In genomic region chr7:24612308-24612910, GRCm38 (mm10) we compare ENCODE assay signal across 8 mouse cellular contexts. TPM values are rescaled to one million over a fixed set of nuclear protein-coding genes. Genes with fewer than 3 reads are reported as not detected.
DNase-seq lines count a peak whose midpoint lies in the region; ATAC-seq and TF ChIP-seq lines count a peak whose summit lies in the region.
"Had no signal": no experiment of that assay in that cellular context is flagged by ENCODE, and none has a peak within 500 bp of the region (broad histone marks: within the 10 kb centered on the region; RNA-seq: fewer than 3 reads in every experiment).

No protein-coding gene starts in this region.

- H3K9me3 ChIP-seq in lung, embryonic 16.5 days (ENCODE audit: control insufficient read depth, low read length), result no peaks in the 10 kb centered on the region
- H3K9me3 ChIP-seq in forebrain, embryonic 13.5 days (replicated peaks), result no peaks in the 10 kb centered on the region
- H3K9me3 ChIP-seq in limb, embryonic 13.5 days, result no peaks in the 10 kb centered on the region

- peaks cover 31% of the 10 kb centered on the region for H3K27me3 ChIP-seq in lung, embryonic 16.5 days (ENCODE audit: control insufficient read depth, insufficient read depth, low read depth, low read length)
- H3K27me3 ChIP-seq in forebrain, embryonic 13.5 days, result peaks cover 57% of the 10 kb centered on the region
- peaks cover 68% of the 10 kb centered on the region for H3K27me3 ChIP-seq in limb, embryonic 13.5 days
- H3K27me3 ChIP-seq in splenic B cell, adult 2 months (ENCODE audit: control insufficient read depth, insufficient read depth, low read length, poor library complexity, severe bottlenecking), result no peaks in the 10 kb centered on the region

- DNase-seq in lung, adult 2 months, result no peak
- peak; percentile 45 for DNase-seq in splenic B cell, adult 2 months (ENCODE audit: low read depth, low spot score)
- DNase-seq in right cerebral cortex, adult 18-20 months, result no peak
- DNase-seq: left cerebral cortex, postnatal 4 days had no signal

- 4% methylated on average over 27 of the region's 27 CpGs for WGBS in lung, embryonic 16.5 days
- 16% methylated on average over 27 of the region's 27 CpGs for WGBS in lung, adult 2 months
- WGBS in forebrain, embryonic 13.5 days, result 3% methylated on average over 27 of the region's 27 CpGs
- WGBS in limb, embryonic 13.5 days, result 3% methylated on average over 27 of the region's 27 CpGs

- no peak for ATAC-seq in lung, embryonic 16.5 days (ENCODE audit: low read depth)
- no peak for ATAC-seq in forebrain, embryonic 13.5 days
- ATAC-seq in limb, embryonic 13.5 days (ENCODE audit: low FRiP score, low read depth), result no peak
- no peak for ATAC-seq in frontal cortex, adult (ENCODE audit: low TSS enrichment)

- peak overlapping the region; percentile 1 for H3K4me3 ChIP-seq in lung, embryonic 16.5 days (ENCODE audit: low read length)
- no peak overlapping the region for H3K4me3 ChIP-seq in lung, adult 2 months (replicated peaks; ENCODE audit: extremely low read depth, low read depth, low read length)
- 0 out of 2 replicates have a peak overlapping the region, but pooled peaks have one; percentile 9 for H3K4me3 ChIP-seq in forebrain, embryonic 13.5 days
- H3K4me3 ChIP-seq in limb, embryonic 13.5 days, result peak overlapping the region; percentile 25

- no peak overlapping the region for H3K9ac ChIP-seq in lung, embryonic 16.5 days (ENCODE audit: low read length)
- H3K9ac ChIP-seq in forebrain, embryonic 13.5 days, result peak overlapping the region; percentile 2; the same call in 1 of the 2 replicates
- no peak overlapping the region for H3K9ac ChIP-seq in limb, embryonic 13.5 days

- TF ChIP-seq CTCF in lung, adult 2 months (IDR thresholded peaks at IDR 0.05; ENCODE audit: insufficient read depth, low read length), result no peak

- TF ChIP-seq POLR2A in lung, adult 2 months (IDR thresholded peaks at IDR 0.05; ENCODE audit: borderline replicate concordance, extremely low read depth, low read depth, low read length), result no peak

- no peak overlapping the region for H3K27ac ChIP-seq in lung, embryonic 16.5 days (ENCODE audit: low read length)
- no peak overlapping the region for H3K27ac ChIP-seq in forebrain, embryonic 13.5 days
- no peak overlapping the region for H3K27ac ChIP-seq in limb, embryonic 13.5 days

- H3K36me3 ChIP-seq in lung, embryonic 16.5 days (ENCODE audit: control insufficient read depth, insufficient read depth, low read length), result no peaks in the 10 kb centered on the region
- no peaks in the 10 kb centered on the region; the same call in 1 of the 2 replicates for H3K36me3 ChIP-seq in forebrain, embryonic 13.5 days (ENCODE audit: poor library complexity, severe bottlenecking)
- H3K36me3 ChIP-seq in limb, embryonic 13.5 days, result peaks cover 9% of the 10 kb centered on the region; the same call in 1 of the 2 replicates
- H3K36me3 ChIP-seq in splenic B cell, adult 2 months (ENCODE audit: control insufficient read depth, insufficient read depth, low read length, poor library complexity, severe bottlenecking), result peaks cover 2% of the 10 kb centered on the region

- H3K4me2 ChIP-seq in lung, embryonic 16.5 days (ENCODE audit: low read depth, low read length), result peak overlapping the region; percentile 16
- peak overlapping the region; percentile 24 for H3K4me2 ChIP-seq in forebrain, embryonic 13.5 days
- H3K4me2 ChIP-seq in limb, embryonic 13.5 days (replicated peaks), result peak overlapping the region; percentile 52

- peaks cover 9% of the 10 kb centered on the region for H3K4me1 ChIP-seq in lung, embryonic 16.5 days (replicated peaks; ENCODE audit: control insufficient read depth, insufficient read depth, low read length)
- H3K4me1 ChIP-seq in lung, adult 2 months (ENCODE audit: control insufficient read depth, insufficient read depth, low read length), result no peaks in the 10 kb centered on the region
- peaks cover 23% of the 10 kb centered on the region for H3K4me1 ChIP-seq in forebrain, embryonic 13.5 days
- H3K4me1 ChIP-seq in limb, embryonic 13.5 days, result peaks cover 23% of the 10 kb centered on the region

RNA-seq across cellular contexts. Expression of gene Phldb3, which starts 1.8 kb away (rescaled TPM):
- polyA plus RNA-seq in lung, embryonic 16.5 days (2015; fragmentation: Nextera tagmentation; extraction: Ambion mirVana), result 0.15 and 0.21 TPM in 2 replicates
- polyA plus RNA-seq in lung, adult 2 months (2012; rRNA removed), result 3.6 and 5.9 TPM in 2 replicates
- polyA plus RNA-seq in forebrain, embryonic 13.5 days (2015; fragmentation: Nextera tagmentation; extraction: Ambion mirVana), result not detected in 2 replicates
- polyA plus RNA-seq in limb, embryonic 13.5 days (2015; fragmentation: Nextera tagmentation; extraction: Ambion mirVana), result 0.24 and 0.34 TPM in 2 replicates

RNA-seq across cellular contexts. Expression of gene Lypd3, which starts 23.9 kb away (rescaled TPM):
- polyA plus RNA-seq in lung, embryonic 16.5 days (2015; fragmentation: Nextera tagmentation; extraction: Ambion mirVana), result 0.26 and 0.92 TPM in 2 replicates
- polyA plus RNA-seq in lung, adult 2 months (2012; rRNA removed), result 0.07 and 63.0 TPM in 2 replicates
- polyA plus RNA-seq in forebrain, embryonic 13.5 days (2015; fragmentation: Nextera tagmentation; extraction: Ambion mirVana), result 0.14 TPM in 1 of 2 replicates, not detected in the other
- polyA plus RNA-seq in limb, embryonic 13.5 days (2015; fragmentation: Nextera tagmentation; extraction: Ambion mirVana), result 7.9 and 10.2 TPM in 2 replicates

RNA-seq across cellular contexts. Expression of gene Zfp575, which starts 25.0 kb away (rescaled TPM):
- polyA plus RNA-seq in lung, embryonic 16.5 days (2015; fragmentation: Nextera tagmentation; extraction: Ambion mirVana), result 2.2 and 2.3 TPM in 2 replicates
- 0.16 and 0.27 TPM in 2 replicates for polyA plus RNA-seq in lung, adult 2 months (2012; rRNA removed)
- polyA plus RNA-seq in forebrain, embryonic 13.5 days (2015; fragmentation: Nextera tagmentation; extraction: Ambion mirVana), result 4.7 and 5.1 TPM in 2 replicates
- 5.9 and 6.2 TPM in 2 replicates for polyA plus RNA-seq in limb, embryonic 13.5 days (2015; fragmentation: Nextera tagmentation; extraction: Ambion mirVana)

RNA-seq across cellular contexts. Expression of gene Ethe1, which starts 25.1 kb away (rescaled TPM):
- polyA plus RNA-seq in lung, embryonic 16.5 days (2015; fragmentation: Nextera tagmentation; extraction: Ambion mirVana), result 21.9 and 22.4 TPM in 2 replicates
- 20.2 and 24.5 TPM in 2 replicates for polyA plus RNA-seq in lung, adult 2 months (2012; rRNA removed)
- 16.8 and 16.9 TPM in 2 replicates for polyA plus RNA-seq in forebrain, embryonic 13.5 days (2015; fragmentation: Nextera tagmentation; extraction: Ambion mirVana)
- polyA plus RNA-seq in limb, embryonic 13.5 days (2015; fragmentation: Nextera tagmentation; extraction: Ambion mirVana), result 28.2 TPM in 2 replicates
